Mouse (Mus musculus) urinary bladder, postnatal 25 days (tissue): ENCODE results near the gene Cdk5r2.
"Not testable (repeated sequence)": the region's sequence is repeated elsewhere in the genome, so short reads cannot be mapped to it uniquely, and the experiment has no call there.

Source experiments
- DNase-seq: peaks from one replicate; pipeline ENCODE4 v3.0.0; 2022; ENCODE audit warnings: low spot score

The Cdk5r2 gene

DNA sequence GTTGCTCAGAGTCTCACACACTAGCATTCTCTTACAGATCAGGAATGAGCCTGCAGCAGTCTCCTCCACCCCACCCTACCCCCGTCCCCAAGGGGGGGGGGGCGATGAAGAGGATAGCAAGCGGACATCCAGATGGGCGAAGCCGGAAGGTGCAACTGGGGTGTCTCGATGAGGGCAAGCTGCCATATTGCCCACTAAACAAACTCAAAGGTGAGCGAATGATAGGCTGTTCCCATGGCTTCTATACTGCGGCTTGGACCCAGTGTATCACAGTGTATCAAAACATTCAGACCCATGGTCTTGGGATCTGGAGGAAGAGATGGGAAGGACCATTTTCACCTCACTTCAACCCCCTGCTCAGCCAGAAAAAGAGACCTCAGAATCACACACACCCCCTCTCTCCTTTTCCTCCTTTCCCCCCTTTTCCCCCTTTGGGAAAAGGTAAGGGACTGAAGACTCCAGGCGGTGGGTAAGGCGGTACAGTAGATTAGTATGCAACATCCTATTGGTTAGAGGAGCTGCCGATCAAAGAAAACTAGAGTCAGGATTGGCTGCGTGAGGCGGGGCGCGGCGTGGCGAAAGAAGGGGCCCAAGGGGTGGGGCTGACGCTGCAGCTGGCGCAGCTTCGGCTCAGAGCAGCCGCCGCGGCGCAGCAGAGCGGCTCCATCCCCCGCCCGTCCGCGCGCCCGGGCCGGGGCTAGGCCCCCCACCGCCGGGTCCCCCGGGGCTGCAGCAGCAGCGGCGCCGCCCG is at the start of gene Cdk5r2:
Cdk5r2 (plus strand) TSS at position 629 of the 751 bp plus-strand sequence.
- peak; percentile 71 for DNase-seq

GRCm38 (mm10) chr1:74805340-74805835 is 49.3 kb upstream of the Cdk5r2 start:
- DNase-seq, result no peak

DNA sequence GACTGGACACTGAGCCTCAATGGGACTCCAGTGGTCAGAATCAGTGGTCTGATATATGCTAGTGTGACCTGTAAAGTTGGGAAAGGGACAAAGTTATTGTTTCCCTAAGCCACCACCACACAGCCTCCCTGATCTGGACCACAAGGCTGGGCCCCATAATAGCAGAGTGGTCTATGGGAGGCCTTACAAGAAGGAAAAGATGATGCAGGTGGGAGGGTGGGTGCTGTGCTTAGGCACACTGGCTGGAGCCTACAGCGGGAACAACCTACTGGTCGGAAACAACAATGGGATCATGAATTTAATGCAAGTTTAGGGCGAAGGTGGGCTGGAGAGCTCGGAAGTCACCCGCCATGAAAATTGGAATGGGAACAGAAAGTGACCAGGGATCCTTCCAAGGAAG is 48.9 kb upstream of the Cdk5r2 start:
- no peak for DNase-seq

- peak; percentile 35 for DNase-seq
Measured at GRCm38 (mm10) chr1:74806360-74807311, 48.1 kb upstream of the Cdk5r2 start.

DNA sequence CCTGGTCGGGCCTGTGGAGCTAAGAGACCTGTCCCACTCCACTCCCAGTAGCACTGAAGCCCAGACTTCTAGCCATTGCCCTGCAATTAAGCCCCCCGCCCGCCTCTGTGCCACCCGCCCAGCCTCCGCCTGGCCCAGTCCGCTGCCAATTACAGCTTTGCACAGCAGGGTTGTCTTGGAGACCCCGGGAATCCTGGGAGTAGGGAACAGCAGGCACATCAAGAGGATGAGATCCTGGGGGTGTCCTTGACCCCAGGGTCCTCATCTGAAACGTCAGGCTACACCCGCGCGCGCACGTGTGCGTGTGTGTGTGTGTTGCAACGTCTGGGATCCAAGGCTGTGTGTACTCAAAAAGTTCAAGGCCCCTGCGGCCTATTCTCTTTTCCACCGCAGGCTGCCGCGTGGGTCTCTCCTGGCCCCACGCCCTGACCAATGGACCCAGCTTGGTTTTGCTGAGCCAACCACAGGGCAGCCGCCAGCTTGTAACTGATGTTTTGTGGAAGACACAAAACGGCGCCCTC is 47.1 kb upstream of the Cdk5r2 start:
- DNase-seq, result no peak

GRCm38 (mm10) chr1:74808078-74808477 is 46.7 kb upstream of the Cdk5r2 start:
- DNase-seq, result peak; percentile 92

- no peak for DNase-seq
Measured at GRCm38 (mm10) chr1:74809007-74809406, 45.7 kb upstream of the Cdk5r2 start.

DNA sequence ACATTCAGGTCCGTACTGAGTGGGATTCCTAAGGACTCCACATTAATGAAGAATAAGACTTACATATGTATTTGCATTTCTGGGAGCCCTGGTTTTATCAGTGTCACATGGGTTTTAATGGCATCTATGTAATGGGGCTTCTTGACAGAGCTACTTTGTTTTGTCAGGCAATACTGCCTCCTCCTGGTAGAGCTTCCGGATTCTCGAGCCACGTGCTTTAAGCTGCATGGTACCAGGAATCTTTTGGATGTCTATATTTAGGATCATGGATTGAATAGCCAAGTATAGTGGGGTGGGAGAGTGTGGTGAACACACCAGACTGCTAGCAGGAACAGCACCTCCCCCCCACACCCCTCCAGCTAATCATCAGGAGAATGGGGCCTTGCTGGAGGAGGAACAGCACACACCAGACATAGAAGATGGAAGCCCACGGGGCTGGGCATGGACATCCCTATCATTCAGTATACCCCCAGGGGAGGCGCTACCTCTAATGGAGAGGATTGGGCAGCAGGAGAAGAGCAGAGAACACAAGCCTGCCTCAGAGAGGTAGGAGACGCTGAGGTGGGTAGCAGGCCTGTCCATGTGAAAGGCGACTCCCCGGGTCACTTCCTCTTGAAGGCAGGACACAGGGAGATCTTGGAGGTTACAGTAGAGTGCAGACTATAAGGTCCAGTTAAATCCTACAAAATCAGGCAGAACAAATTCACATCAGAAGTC is 39.6 kb upstream of the Cdk5r2 start:
- DNase-seq, result no peak

DNA sequence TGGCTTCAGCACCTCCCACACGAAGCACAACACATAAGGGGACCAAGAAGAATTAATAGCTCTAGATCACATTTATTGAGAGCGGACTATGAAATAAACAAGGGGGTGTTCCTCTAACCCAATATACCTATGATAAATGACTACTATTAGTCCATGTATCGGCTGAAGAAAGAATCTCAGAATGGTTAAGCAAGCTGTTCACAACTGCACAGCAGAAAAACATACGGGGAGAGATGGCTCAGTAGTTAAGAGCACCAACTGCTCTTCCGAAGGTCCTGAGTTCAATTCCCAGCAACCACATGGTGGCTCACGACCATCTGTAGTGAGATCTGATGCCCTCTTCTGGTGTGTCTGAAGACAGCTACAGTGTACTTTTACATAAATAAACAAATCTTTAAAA is 38.8 kb upstream of the Cdk5r2 start:
- not testable (repeated sequence) for DNase-seq

DNA sequence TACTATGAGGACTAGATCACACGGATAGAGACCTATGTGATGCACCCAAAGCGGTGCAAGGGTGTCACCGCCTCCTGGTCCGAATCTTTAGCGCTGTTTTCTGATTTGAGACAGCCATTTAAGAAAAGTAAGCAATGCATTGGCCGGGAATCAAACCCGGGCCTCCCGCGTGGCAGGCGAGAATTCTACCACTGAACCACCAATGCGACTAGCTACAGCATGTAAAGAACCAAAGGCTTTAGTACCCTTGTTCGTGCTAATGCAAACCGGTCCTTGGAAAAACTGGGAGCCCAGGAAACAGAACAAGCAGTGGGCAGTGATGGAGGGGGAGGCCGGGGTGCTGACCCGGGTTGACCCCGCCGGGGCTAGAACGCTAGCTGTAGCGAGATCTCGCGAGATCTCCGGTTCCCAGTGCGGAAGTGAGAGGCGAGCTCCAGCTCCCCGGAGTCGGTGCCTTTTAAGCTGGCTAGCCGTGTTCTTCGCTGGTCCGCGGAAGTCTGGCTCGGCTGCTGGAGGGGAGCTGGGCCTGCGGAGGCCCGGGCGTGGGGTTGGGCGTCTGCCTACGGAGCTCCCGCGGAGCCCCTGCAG is 38.0 kb upstream of the Cdk5r2 start:
- DNase-seq, result peak; percentile 85

DNA sequence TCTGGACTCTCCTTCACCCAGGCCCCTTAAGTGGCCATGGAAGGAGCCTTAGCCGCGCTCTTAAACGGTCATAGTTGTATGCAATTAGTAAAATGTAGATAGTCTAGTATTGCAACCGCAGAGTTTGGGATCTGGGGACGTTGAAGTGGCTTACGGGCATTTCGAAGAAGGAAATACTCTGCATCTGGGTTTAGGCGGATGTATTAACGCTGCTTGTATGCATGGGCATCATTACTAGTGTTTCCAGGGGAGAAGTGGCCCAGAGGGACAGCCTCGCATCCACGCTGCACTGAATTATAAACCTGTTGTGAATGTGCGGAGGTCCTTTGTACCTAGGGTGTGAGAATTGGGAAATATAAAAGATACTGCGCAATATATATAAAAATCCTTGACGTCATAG is 37.5 kb upstream of the Cdk5r2 start:
- DNase-seq, result no peak

- DNase-seq, result no peak
Measured at GRCm38 (mm10) chr1:74818509-74818908, 36.2 kb upstream of the Cdk5r2 start.

DNA sequence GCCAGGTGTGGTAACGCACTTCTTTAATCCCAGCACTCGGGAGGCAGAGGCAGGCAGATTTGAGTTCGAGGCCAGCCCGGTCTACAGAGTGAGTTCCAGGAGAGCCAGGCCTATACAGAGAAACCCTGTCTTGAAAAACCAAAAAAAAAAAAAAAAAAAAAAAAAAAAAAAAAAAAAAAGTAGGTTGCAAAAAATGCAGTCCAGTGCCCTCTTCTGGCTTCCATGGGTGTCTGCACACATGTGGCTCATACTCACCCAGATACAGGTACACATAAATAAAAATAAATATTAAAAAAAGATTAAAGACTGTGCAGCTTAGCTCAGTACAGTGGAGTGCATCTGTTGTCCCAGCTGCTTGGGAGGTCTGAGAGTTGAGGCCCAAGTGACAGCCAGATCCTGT is 31.1 kb upstream of the Cdk5r2 start:
- not testable (repeated sequence) for DNase-seq

DNA sequence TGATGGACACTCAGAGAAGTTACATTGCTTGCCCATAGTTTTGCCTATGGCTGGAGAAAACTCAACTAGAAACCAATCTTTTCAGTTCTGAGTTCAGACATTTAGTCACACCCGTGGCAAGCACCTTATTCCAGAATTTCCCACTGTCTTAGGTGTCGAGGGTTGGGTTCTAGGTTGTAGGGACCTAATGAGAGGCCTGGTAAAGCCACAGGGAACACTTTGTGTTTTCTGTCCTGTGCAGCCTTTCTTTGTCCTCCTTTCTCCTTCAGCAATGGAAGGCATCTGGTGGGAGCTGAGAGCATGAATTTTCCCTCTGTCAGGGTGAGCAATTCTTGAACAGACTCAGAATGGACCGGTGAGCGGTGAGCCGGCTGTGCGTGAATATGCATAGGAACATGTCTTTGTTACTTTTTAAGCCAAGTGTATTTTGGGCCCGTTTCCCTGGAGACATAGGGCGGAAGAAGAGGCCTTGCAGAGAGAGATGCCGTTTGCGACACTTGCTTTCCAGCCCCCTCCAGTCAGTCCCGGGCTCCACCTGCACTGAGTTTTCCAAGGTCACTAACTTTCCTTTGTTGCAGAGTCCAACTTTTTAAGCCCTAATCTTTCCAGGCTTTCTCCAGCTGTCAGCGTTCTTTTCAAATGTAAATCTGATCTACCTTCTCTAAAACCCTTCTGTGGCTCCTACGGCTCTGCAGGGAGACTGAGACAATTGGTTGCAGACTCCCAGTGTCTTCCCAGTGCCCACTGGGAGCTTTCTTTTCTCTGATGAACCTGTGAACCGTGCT is 30.0 kb upstream of the Cdk5r2 start:
- DNase-seq, result no peak

DNA sequence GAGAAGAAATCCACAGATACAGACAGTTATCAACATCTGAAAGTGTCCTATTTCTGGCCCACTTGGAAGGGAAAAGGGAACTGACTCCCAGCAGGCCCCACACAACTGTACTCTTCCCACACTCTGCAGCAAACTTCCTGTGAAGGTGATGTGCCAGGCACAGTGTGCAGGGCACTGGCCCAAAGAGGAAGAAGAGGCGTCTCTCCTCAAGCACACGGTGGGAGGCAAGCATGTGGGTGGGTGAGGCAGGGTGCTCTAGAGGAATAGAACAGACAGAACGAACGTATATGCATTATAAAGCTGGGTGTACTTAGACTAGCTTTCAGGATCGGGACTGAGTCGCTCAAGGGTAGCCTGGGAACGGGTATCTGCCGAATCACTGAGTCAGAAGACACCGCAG is 24.7 kb upstream of the Cdk5r2 start:
- DNase-seq, result no peak

- no peak for DNase-seq
Measured at GRCm38 (mm10) chr1:74833255-74833654, 21.5 kb upstream of the Cdk5r2 start.

GRCm38 (mm10) chr1:74843090-74843489 is 11.6 kb upstream of the Cdk5r2 start:
- DNase-seq, result no peak

DNA sequence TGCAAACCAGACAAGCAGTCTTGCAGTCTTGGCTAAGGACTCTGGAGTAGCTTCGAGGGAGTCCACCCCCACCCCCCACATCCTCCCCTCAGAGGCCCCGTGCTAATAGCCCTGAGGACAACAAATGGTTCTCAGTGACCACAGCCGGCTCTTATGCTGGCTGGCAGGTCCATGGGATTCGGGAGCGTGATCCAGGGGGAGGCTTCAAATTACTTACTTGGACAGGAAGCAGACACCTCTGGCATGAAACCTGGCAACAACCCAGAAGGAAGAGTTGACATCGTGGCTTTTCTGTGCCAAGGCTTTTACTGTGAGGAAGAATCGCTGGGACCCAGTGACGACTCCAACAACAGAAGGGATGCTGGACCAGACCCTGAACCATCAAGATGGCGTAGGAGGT is 8.4 kb upstream of the Cdk5r2 start:
- no peak for DNase-seq

DNA sequence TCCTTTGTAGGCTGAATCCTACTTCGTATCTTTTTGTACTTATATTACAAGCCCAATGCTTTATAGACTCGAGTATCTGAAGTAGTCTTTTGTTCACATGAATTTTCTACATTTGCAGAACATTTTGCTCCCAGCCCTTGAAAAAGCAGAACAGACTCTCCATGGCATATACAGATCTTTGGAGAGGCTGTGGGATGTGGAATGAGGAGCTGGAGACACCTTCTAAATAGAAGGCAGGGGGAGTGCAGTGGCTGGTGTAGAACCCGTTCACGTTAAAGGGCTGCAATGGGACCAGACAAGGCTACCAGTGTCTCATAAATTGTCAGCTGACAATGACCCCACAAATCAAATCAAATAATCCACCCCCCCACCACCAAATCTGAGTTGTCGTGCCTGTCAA is 5.8 kb upstream of the Cdk5r2 start:
- no peak for DNase-seq

GRCm38 (mm10) chr1:74850251-74850650 is 4.5 kb upstream of the Cdk5r2 start:
- DNase-seq, result no peak
